Mouse (Mus musculus) lung, postnatal 10 days (tissue): ENCODE data around the gene Twf1.

Source experiments
- DNase-seq: peaks from one replicate; pipeline ENCODE4 v3.0.0; 2021

The Twf1 gene

DNA sequence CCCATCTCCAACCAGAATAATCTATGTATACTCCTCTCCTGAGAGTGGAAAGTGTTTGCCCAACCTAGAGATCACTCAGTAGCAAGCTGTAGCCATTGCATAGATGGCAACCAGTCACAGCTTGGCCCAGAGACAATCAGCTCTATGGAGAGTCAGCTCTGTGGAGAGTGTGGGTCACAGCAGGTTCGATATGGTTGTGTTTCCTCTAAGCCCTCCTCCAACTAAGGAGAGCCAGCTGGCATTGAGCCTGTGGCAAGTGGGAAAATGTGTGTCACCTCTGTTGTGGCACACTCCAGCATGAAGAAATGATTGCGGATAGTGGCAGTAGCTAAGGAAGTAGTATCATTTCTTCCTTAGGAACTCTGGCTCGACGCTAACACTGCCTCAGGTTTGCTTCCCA, 18.2 kb downstream of the Twf1 start:
- DNase-seq, result no peak

- no peak for DNase-seq
These were observed 21.1 kb downstream of the Twf1 start for GRCm38 (mm10) chr15:94568496-94569182.

DNA sequence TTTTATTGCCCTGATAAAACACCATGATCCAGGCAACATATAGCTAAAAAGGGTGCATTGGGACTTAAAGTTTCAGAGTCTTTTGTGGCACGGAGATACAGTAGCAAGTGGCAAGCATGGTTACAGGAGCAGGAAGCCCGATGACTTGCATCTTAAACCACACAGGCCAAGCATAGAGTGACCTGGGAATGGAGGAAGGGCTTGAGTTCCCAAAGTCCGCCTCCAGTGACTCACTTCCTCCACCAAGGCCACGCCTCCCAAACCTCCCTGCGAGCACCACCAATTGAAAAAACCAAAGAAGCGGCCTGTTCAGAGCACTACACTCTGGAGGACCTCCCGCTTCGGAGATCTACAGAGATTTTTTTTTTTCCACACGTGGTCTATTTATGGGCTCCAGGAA, 23.8 kb downstream of the Twf1 start:
- no peak for DNase-seq

DNA sequence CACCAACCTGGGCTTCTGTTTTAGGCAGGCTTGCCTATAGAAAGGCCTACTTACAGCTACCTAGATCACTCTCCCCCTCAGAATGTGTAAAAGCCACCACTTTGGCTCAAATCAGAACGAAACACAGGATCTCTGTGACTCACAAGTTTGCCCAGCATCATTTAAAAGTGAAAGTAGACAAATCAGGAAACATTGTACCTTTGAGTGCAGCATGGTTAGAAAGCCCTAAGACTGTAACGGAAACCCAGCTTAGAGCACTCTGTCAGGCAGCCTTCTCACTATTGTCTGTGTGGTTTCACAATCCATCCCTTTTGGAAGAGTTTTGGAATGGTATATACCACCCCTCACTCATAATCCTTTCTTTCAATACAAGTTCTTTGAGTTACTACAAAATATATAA, 24.8 kb downstream of the Twf1 start:
- no peak for DNase-seq

DNA sequence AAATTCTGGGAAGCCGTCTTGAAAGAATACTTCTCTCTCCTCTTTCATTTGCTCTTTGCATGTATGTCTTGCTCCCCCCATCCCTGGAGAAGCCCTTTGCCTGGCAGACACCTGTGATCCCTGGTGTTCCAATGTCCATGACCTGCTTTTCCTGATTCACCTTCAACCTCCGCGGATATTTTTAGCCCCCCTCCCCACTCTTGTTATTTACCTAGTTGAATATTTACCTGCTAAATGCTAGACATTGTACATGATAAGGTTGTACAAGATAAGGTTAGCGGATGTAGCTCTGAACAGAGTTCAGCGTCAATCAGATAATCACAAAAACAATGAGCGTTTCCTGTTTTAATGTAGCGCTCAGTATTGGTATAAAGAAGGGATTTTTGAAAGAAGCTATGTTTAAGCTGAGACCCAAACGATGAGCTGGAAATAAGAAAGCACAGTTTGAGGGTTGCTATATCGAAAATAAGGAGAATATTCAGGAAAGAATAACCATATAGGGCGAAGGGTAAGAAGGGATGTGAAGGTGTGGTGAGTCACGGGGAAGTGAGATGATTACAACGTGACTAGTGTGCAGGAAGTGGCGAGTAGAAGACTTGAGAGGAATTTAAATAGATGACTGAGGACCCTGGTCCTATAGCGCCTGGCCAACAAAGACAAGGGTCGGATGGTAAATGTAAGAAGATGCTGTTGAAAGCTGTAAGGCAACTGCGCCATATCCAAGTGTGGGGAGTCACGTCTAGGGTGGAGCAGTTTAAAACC, 30.6 kb downstream of the Twf1 start:
- no peak for DNase-seq

DNA sequence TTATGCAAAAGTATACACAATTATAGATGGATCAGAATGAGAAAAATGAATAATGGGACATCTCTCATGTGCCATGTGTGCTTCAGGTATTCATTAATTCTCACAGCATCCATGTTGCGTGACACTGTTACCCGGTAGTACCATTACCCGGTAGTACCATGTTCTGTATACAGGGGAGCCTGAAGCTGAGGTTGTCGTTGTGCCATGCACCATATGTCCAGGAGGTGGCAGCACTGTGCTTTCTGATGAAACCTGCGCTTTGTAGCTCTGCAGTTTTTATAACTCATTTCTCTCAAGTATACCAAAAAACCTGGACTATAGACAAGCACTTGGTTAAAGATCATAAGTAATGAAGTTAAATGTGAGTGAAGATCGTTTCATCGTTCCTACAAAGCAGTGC, 32.2 kb downstream of the Twf1 start:
- DNase-seq, result peak; percentile 89

DNA sequence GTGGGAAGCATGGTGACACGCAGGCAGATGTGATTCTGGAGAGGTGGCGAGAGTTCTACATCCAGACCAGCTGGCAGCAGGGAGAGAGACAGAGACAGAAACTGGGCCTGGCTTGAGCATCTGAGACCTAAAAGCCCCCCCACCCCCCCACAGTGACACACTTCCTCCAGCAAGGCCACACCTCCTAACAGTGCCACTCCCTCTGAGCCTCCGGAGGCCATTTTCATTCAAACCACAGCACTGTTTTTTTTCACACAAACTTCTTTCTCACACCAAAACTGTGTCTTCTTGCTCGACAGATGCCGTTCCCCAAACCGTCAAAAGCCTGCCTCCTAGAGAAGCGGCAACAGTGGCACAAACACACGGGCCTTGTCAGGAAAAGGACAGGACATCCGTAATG, 36.2 kb downstream of the Twf1 start:
- DNase-seq, result no peak

DNA sequence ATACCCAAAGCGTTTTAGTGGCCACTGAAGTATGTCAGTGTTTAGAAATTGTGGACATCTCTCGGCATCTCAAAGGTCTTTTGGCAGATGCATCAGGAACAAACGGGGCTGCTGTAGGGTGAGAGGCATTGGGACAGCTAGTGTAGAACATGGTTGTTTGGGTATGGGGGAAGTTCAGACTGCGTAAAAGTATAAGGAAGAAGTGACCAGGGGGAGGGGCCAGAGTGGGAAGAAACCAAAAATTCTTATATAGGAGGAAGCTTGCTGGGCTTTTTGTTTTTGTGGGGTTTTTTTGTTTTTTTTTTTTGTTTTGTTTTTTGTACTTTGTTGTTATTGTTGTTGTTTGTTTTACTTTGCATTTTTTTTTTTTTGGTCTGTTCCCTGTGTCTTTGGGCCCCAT, 44.8 kb downstream of the Twf1 start:
- no peak for DNase-seq

GRCm38 (mm10) chr15:94544052-94544636, 45.5 kb downstream of the Twf1 start:
- DNase-seq, result no peak

GRCm38 (mm10) chr15:94543409-94544051, 46.2 kb downstream of the Twf1 start, which contains the start of the genes Pus7l and Irak4:
TSS of gene Pus7l (minus strand) at chr15:94543547.
TSS of gene Irak4 (plus strand) at chr15:94543643.
- peak; percentile 96 for DNase-seq

GRCm38 (mm10) chr15:94542567-94543408, 46.9 kb downstream of the Twf1 start:
- no peak for DNase-seq

GRCm38 (mm10) chr15:94539296-94539695, 50.4 kb downstream of the Twf1 start:
- no peak for DNase-seq

GRCm38 (mm10) chr15:94535521-94535920, 54.2 kb downstream of the Twf1 start:
- no peak for DNase-seq

GRCm38 (mm10) chr15:94532956-94533355, 56.7 kb downstream of the Twf1 start:
- no peak for DNase-seq

DNA sequence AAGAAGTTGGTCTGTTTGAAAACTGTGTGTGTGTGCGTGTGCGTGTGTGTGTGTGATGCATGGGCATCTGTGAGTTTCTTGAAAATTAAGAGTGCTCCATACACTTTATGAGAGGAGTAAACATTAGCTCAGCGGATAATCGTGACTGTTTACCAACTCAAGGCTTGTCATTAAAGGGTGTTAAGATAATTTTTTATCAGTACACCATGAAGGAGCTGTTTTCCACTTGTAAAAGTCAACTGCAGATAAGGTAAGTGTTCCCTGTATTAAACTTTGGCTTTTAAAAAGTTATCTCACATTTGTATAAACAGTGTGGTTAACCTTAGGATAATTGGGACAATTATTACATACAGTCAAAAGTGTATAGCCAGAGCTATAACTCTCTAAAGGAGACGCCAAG, 57.4 kb downstream of the Twf1 start:
- no peak for DNase-seq

DNA sequence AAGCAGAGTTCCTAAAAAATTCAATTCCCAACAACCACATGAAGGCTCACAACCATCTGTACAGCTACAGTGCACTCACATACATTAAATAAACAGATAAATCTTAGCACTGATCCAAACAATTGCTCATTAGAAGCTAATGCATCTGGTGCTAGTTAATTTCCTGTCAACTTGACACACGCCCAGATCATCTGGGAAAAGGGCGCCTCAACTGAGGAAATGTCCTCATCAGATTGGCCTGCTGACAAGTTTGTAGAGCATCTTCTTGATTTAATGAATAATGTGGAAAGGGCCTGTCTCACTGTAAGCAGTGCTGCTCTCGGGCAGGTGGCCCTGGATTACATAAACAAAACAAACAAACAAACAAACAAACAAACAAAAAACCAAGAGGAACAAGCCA, 59.2 kb downstream of the Twf1 start:
- DNase-seq, result peak; percentile 49
